Mouse (Mus musculus) embryonic fibroblast, embryonic 13.5 days (primary cell): ENCODE data around the gene Retn.

Experiments
- CTCF ChIP-seq: IDR thresholded peaks from 2 replicates; pipeline ENCODE4 v1.5.1; 2011; ENCODE audit warnings: mild to moderate bottlenecking, control low read depth, low read length, moderate library complexity, borderline replicate concordance; ENCODE audit not compliant: insufficient read depth
- POLR2A ChIP-seq: IDR thresholded peaks from 2 replicates; pipeline ENCODE4 v1.6.1; 2011; ENCODE audit warnings: low read depth, mild to moderate bottlenecking, control low read depth, low read length, moderate library complexity

GRCm38 (mm10) chr8:3647561-3647960, 8.0 kb upstream of the Retn start:
- no peak for TF ChIP-seq CTCF
- TF ChIP-seq POLR2A: no peak
